23 mouse cellular contexts compared by ENCODE assay signal in the genomic region with DNA sequence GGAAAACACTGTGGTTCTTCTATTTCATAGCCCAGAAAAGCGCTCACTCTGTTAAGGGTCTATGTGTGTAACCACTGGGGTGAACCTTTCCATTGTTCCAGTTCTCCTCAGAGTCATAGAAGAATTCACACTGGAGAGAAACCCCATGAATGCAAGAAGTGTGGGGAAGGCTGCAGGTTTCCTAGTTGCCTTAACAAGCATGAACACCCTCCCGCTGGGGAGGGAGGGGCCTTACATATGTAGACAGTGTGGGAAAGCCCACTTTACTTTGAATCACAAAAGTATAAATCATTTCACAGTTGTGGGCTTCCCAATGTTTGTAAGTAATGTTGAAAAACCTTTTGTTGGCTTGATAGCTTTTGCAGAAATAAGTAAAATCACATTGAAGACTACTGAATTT. TPM values are rescaled to one million over a fixed set of nuclear protein-coding genes. Genes with fewer than 3 reads are reported as not detected.
DNase-seq lines count a peak whose midpoint lies in the region; ATAC-seq lines count a peak whose summit lies in the region.
"Had no signal": no experiment of that assay in that cellular context is flagged by ENCODE, and none has a peak within 500 bp of the region (broad histone marks: within the 10 kb centered on the region; RNA-seq: fewer than 3 reads in every experiment).

No protein-coding gene starts in this region.

- H3K9me3 ChIP-seq in neural tube, embryonic 11.5 days (ENCODE audit: control insufficient read depth, low read length), result no peaks in the 10 kb centered on the region; the same call in 1 of the 2 replicates
- H3K9me3 ChIP-seq in heart, embryonic 11.5 days (replicated peaks; ENCODE audit: control insufficient read depth, low read length), result peaks cover 5% of the 10 kb centered on the region; the same call in 1 of the 2 replicates
- H3K9me3 ChIP-seq: embryonic facial prominence, embryonic 13.5 days had no signal

- DNase-seq in ES-CJ7 (ENCODE audit: low read depth, low spot score) (peak; percentile 11), R1 (ENCODE audit: low read depth, low spot score) (peak; percentile 56)
- DNase-seq in embryo, embryonic 10.5 days (ENCODE audit: low spot score), result peak; percentile 48
- peak; percentile 57 for DNase-seq in neural tube, embryonic 11.5 days (ENCODE audit: low spot score)
- no peak for DNase-seq in gastrocnemius, postnatal 14 days
- DNase-seq in left cerebral cortex, postnatal 14 days (ENCODE audit: low spot score in 2 of 2), result no peak
- DNase-seq: adrenal gland, postnatal 14 days; cerebellum, adult 18-20 months; cerebellum, adult 9-11 months; cerebellum, postnatal 36 days; forebrain, postnatal 0 days; gastrocnemius, postnatal 25 days; heart, adult 11 months; heart, postnatal 14 days; kidney, adult 11 months had no signal

- WGBS in neural tube, embryonic 11.5 days, result 54% methylated on average over 2 of the region's 2 CpGs
- 86% methylated on average over 2 of the region's 2 CpGs for WGBS in heart, embryonic 11.5 days (ENCODE audit: insufficient replicate concordance)

- ATAC-seq in neural tube, embryonic 11.5 days (ENCODE audit: insufficient read depth, low FRiP score, low TSS enrichment), result peak; percentile 65; the same call in 1 of the 2 replicates
- ATAC-seq in heart, embryonic 11.5 days (replicated peaks; ENCODE audit: insufficient number of reproducible peaks, low FRiP score, low TSS enrichment), result no peak
- ATAC-seq: activated CD4-positive, CD25-positive, alpha-beta regulatory T cell, adult 4 months; forebrain, postnatal 0 days; hindbrain, postnatal 0 days had no signal

- no peak overlapping the region for H3K27ac ChIP-seq in neural tube, embryonic 11.5 days (ENCODE audit: low read depth, low read length)
- no peak overlapping the region for H3K27ac ChIP-seq in heart, embryonic 11.5 days (ENCODE audit: low read depth, low read length)
- H3K27ac ChIP-seq: embryonic facial prominence, embryonic 13.5 days; forebrain, embryonic 12.5 days; heart, embryonic 15.5 days; hindbrain, postnatal 0 days had no signal

- intact Hi-C loops in gastrocnemius, postnatal 14 days (cut with DNase I; ENCODE audit: low total_unique reads), result no loop called here
- intact Hi-C loops in left cerebral cortex, postnatal 14 days (cut with DNase I), result no loop called here

- H3K4me3 ChIP-seq in neural tube, embryonic 11.5 days (ENCODE audit: low read depth, low read length), result no peak overlapping the region
- no peak overlapping the region for H3K4me3 ChIP-seq in heart, embryonic 11.5 days (ENCODE audit: low read depth, low read length)
- H3K4me3 ChIP-seq: embryonic facial prominence, embryonic 13.5 days; forebrain, embryonic 12.5 days; heart, embryonic 15.5 days had no signal

- H3K4me1 ChIP-seq in neural tube, embryonic 11.5 days (ENCODE audit: control insufficient read depth, insufficient read depth, low read length), result no peaks in the 10 kb centered on the region
- no peaks in the 10 kb centered on the region; the same call in 1 of the 2 replicates for H3K4me1 ChIP-seq in heart, embryonic 11.5 days (ENCODE audit: control insufficient read depth, insufficient read depth, low read length)

- no peaks in the 10 kb centered on the region for H3K27me3 ChIP-seq in neural tube, embryonic 11.5 days (ENCODE audit: control insufficient read depth, insufficient read depth, low read length)
- H3K27me3 ChIP-seq in heart, embryonic 11.5 days (ENCODE audit: control insufficient read depth, insufficient read depth, low read length), result no peaks in the 10 kb centered on the region
- H3K27me3 ChIP-seq: embryonic facial prominence, embryonic 13.5 days; forebrain, embryonic 12.5 days; heart, embryonic 15.5 days had no signal

- no peak overlapping the region for H3K9ac ChIP-seq in neural tube, embryonic 11.5 days (ENCODE audit: low read length)
- no peak overlapping the region for H3K9ac ChIP-seq in heart, embryonic 11.5 days (ENCODE audit: low read depth, low read length)
- H3K9ac ChIP-seq: embryonic facial prominence, embryonic 13.5 days; forebrain, embryonic 12.5 days; forebrain, postnatal 0 days; heart, embryonic 15.5 days had no signal

- no peaks in the 10 kb centered on the region for H3K36me3 ChIP-seq in neural tube, embryonic 11.5 days (ENCODE audit: control insufficient read depth, insufficient read depth, low read length)
- H3K36me3 ChIP-seq in heart, embryonic 11.5 days (ENCODE audit: control insufficient read depth, insufficient read depth, low read length), result no peaks in the 10 kb centered on the region
- H3K36me3 ChIP-seq: embryonic facial prominence, embryonic 13.5 days; forebrain, embryonic 12.5 days; G1E; heart, embryonic 15.5 days had no signal

- no peak overlapping the region for H3K4me2 ChIP-seq in neural tube, embryonic 11.5 days (ENCODE audit: low read depth)
- H3K4me2 ChIP-seq in heart, embryonic 11.5 days, result no peak overlapping the region
- H3K4me2 ChIP-seq: embryonic facial prominence, embryonic 13.5 days; forebrain, embryonic 12.5 days; heart, embryonic 15.5 days had no signal

RNA-seq across cellular contexts. Expression of gene Zfp799, which starts 11.3 kb away (rescaled TPM):
- 17.6 and 21.1 TPM in 2 replicates for polyA plus RNA-seq in neural tube, embryonic 11.5 days (2014; fragmentation: Nextera tagmentation; extraction: Ambion mirVana)
- total RNA-seq in gastrocnemius, postnatal 14 days (2021), result 1 to 10 TPM; 6.3 to 7.7 TPM
- polyA plus RNA-seq in heart, embryonic 11.5 days (2014; fragmentation: Nextera tagmentation; extraction: Ambion mirVana), result 8.0 and 10.5 TPM in 2 replicates
- 10 to 100 TPM; 21.5 to 22.4 TPM for total RNA-seq in left cerebral cortex, postnatal 14 days (2021)

RNA-seq across cellular contexts. Expression of gene Zfp811, which starts 31.7 kb away (rescaled TPM):
- 31.1 and 33.3 TPM in 2 replicates for polyA plus RNA-seq in neural tube, embryonic 11.5 days (2014; fragmentation: Nextera tagmentation; extraction: Ambion mirVana)
- under 1 TPM; 0.18 to 0.33 TPM for total RNA-seq in gastrocnemius, postnatal 14 days (2021)
- polyA plus RNA-seq in heart, embryonic 11.5 days (2014; fragmentation: Nextera tagmentation; extraction: Ambion mirVana), result 1.00 and 2.1 TPM in 2 replicates
- 1 to 10 TPM; 8.0 to 8.5 TPM for total RNA-seq in left cerebral cortex, postnatal 14 days (2021)
- total RNA-seq: hematopoietic stem cell, adult 5-6 weeks had no signal
- polyA plus RNA-seq: G1E had no signal

RNA-seq across cellular contexts. Expression of gene Zfp870, which starts 50.1 kb away (rescaled TPM):
- 9.0 and 9.8 TPM in 2 replicates for polyA plus RNA-seq in neural tube, embryonic 11.5 days (2014; fragmentation: Nextera tagmentation; extraction: Ambion mirVana)
- total RNA-seq in gastrocnemius, postnatal 14 days (2021), result 1 to 10 TPM; 6.2 TPM
- 4.8 and 5.9 TPM in 2 replicates for polyA plus RNA-seq in heart, embryonic 11.5 days (2014; fragmentation: Nextera tagmentation; extraction: Ambion mirVana)
- 1 to 10 TPM; 8.0 to 8.3 TPM for total RNA-seq in left cerebral cortex, postnatal 14 days (2021)

RNA-seq across cellular contexts. Expression of gene Zfp871, which starts 53.3 kb away (rescaled TPM):
- 36.9 and 41.3 TPM in 2 replicates for polyA plus RNA-seq in neural tube, embryonic 11.5 days (2014; fragmentation: Nextera tagmentation; extraction: Ambion mirVana)
- 10 to 100 TPM; 22.2 to 24.0 TPM for total RNA-seq in gastrocnemius, postnatal 14 days (2021)
- polyA plus RNA-seq in heart, embryonic 11.5 days (2014; fragmentation: Nextera tagmentation; extraction: Ambion mirVana), result 26.7 and 35.0 TPM in 2 replicates
- 10 to 100 TPM; 74.4 to 87.0 TPM for total RNA-seq in left cerebral cortex, postnatal 14 days (2021)

Comparison
In these comparisons a context has a peak if more than half of its experiments do, and no peak if none do; other contexts are left out.
1. DNase-seq: peak in ES-CJ7 (single experiment), R1 (single experiment), embryo, embryonic 10.5 days (single experiment) and neural tube, embryonic 11.5 days (single experiment); none in gastrocnemius, postnatal 14 days (single experiment) and left cerebral cortex, postnatal 14 days (0 of 2).
2. RNA of gene Zfp811, which starts 31.7 kb away (total RNA-seq): 8.0 to 8.5 TPM in left cerebral cortex, postnatal 14 days; 0.18 to 0.33 TPM in gastrocnemius, postnatal 14 days; every median in the first group is over 4 times any median in the second.